In genomic region chr17:62614237-62614636, GRCm38 (mm10) we compare ENCODE assay signal across 16 mouse cellular contexts.
DNase-seq lines count a peak whose midpoint lies in the region; ATAC-seq lines count a peak whose summit lies in the region.
"Had no signal": no experiment of that assay in that cellular context is flagged by ENCODE, and none has a peak within 500 bp of the region (broad histone marks: within the 10 kb centered on the region; RNA-seq: fewer than 3 reads in every experiment).

No protein-coding gene starts in this region.

- no peak overlapping the region for H3K9ac ChIP-seq in heart, embryonic 14.5 days (ENCODE audit: low read length)
- H3K9ac ChIP-seq in forebrain, embryonic 14.5 days (ENCODE audit: low read length), result no peak overlapping the region
- H3K9ac ChIP-seq in midbrain, embryonic 15.5 days, result no peak overlapping the region
- H3K9ac ChIP-seq: liver, embryonic 14.5 days; neural tube, embryonic 12.5 days had no signal

- WGBS in heart, embryonic 14.5 days, result 42% methylated on average over 8 of the region's 8 CpGs
- WGBS in forebrain, embryonic 14.5 days, result 5% methylated on average over 8 of the region's 8 CpGs
- 15% methylated on average over 8 of the region's 8 CpGs for WGBS in midbrain, embryonic 15.5 days

- no peaks in the 10 kb centered on the region for H3K9me3 ChIP-seq in heart, embryonic 14.5 days (ENCODE audit: control insufficient read depth, low read length)
- no peaks in the 10 kb centered on the region for H3K9me3 ChIP-seq in forebrain, embryonic 14.5 days (replicated peaks; ENCODE audit: control insufficient read depth, low read length)
- H3K9me3 ChIP-seq in midbrain, embryonic 15.5 days, result no peaks in the 10 kb centered on the region
- H3K9me3 ChIP-seq: neural tube, embryonic 12.5 days had no signal

- no peak for DNase-seq in heart, postnatal 36 days
- peak; percentile 64 for DNase-seq in embryo, embryonic 10.5 days (ENCODE audit: low spot score)
- DNase-seq in forebrain, embryonic 14.5 days (ENCODE audit: low spot score), result peak; percentile 56
- no peak for DNase-seq in left cerebral cortex, adult 9 months (ENCODE audit: low spot score in 2 of 2)
- DNase-seq in adrenal gland, adult 18-20 months (ENCODE audit: low spot score in 2 of 2), result no peak
- DNase-seq in ovary, adult 18-20 months (ENCODE audit: low spot score), result no peak
- DNase-seq: heart, adult 2 months; kidney, postnatal 10 days; lung, postnatal 4 days; right cerebral cortex, adult 18-20 months; thymus, adult 2 months had no signal

- 0 out of 2 replicates have a peak, but pooled peaks cover 2% of the 10 kb centered on the region for H3K36me3 ChIP-seq in heart, embryonic 14.5 days (ENCODE audit: control insufficient read depth, insufficient read depth, low read length)
- H3K36me3 ChIP-seq in forebrain, embryonic 14.5 days (ENCODE audit: control insufficient read depth, insufficient read depth, low read length), result no peaks in the 10 kb centered on the region
- no peaks in the 10 kb centered on the region for H3K36me3 ChIP-seq in midbrain, embryonic 15.5 days (replicated peaks)
- H3K36me3 ChIP-seq: neural tube, embryonic 12.5 days had no signal

- intact Hi-C loops in heart, postnatal 36 days (cut with DNase I), result no loop called here

- H3K27me3 ChIP-seq in heart, embryonic 14.5 days (ENCODE audit: control insufficient read depth, insufficient read depth, low read length), result no peaks in the 10 kb centered on the region
- H3K27me3 ChIP-seq in forebrain, embryonic 14.5 days (replicated peaks; ENCODE audit: control insufficient read depth, insufficient read depth, low read length), result no peaks in the 10 kb centered on the region; the same call in 1 of the 2 replicates
- H3K27me3 ChIP-seq in midbrain, embryonic 15.5 days (replicated peaks), result no peaks in the 10 kb centered on the region
- H3K27me3 ChIP-seq: neural tube, embryonic 12.5 days had no signal

- ATAC-seq in heart, embryonic 14.5 days (ENCODE audit: insufficient number of reproducible peaks, insufficient read depth, low FRiP score, low read depth), result no peak
- ATAC-seq in forebrain, embryonic 14.5 days, result peak; percentile 70
- peak; percentile 69; the same call in 1 of the 2 replicates for ATAC-seq in midbrain, embryonic 15.5 days (replicated peaks)
- ATAC-seq: inflammation-experienced regulatory T-cells, adult 6 months had no signal

- H3K4me3 ChIP-seq in heart, embryonic 14.5 days (ENCODE audit: control insufficient read depth in 1 of 2, insufficient read depth in 1 of 2, low read depth in 1 of 2, low read length in 2 of 2), result no peak overlapping the region
- H3K4me3 ChIP-seq in forebrain, embryonic 14.5 days (ENCODE audit: low read depth, low read length), result no peak overlapping the region
- H3K4me3 ChIP-seq in midbrain, embryonic 15.5 days, result no peak overlapping the region
- H3K4me3 ChIP-seq: heart, adult 2 months; neural tube, embryonic 12.5 days had no signal

- H3K27ac ChIP-seq in heart, embryonic 14.5 days (replicated peaks in 1 of 2; ENCODE audit: control insufficient read depth in 1 of 2, insufficient read depth in 1 of 2, low read depth in 2 of 2, low read length in 2 of 2), result no peak overlapping the region
- no peak overlapping the region for H3K27ac ChIP-seq in forebrain, embryonic 14.5 days (ENCODE audit: low read depth, low read length)
- peak overlapping the region; percentile 23; the same call in 1 of the 2 replicates for H3K27ac ChIP-seq in midbrain, embryonic 15.5 days
- H3K27ac ChIP-seq: heart, adult 2 months; liver, embryonic 14.5 days; neural tube, embryonic 12.5 days had no signal

- peaks cover 3 to 21% of the 10 kb centered on the region in 2 experiments for H3K4me1 ChIP-seq in heart, embryonic 14.5 days (ENCODE audit: control insufficient read depth in 2 of 2, insufficient read depth in 2 of 2, low read length in 2 of 2)
- H3K4me1 ChIP-seq in forebrain, embryonic 14.5 days (ENCODE audit: control insufficient read depth, insufficient read depth, low read length), result peaks cover 17% of the 10 kb centered on the region
- H3K4me1 ChIP-seq in midbrain, embryonic 15.5 days, result peaks cover 16% of the 10 kb centered on the region
- H3K4me1 ChIP-seq: neural tube, embryonic 12.5 days had no signal

- peak overlapping the region; percentile 32; the same call in 1 of the 2 replicates for H3K4me2 ChIP-seq in heart, embryonic 14.5 days (ENCODE audit: low read length)
- H3K4me2 ChIP-seq in forebrain, embryonic 14.5 days (ENCODE audit: low read length), result peak overlapping the region; percentile 4; the same call in 1 of the 2 replicates
- H3K4me2 ChIP-seq in midbrain, embryonic 15.5 days, result peak overlapping the region; percentile 21
- H3K4me2 ChIP-seq: neural tube, embryonic 12.5 days had no signal

Comparison
In these comparisons a context has a peak if more than half of its experiments do, and no peak if none do; other contexts are left out.
1. DNase-seq: peak in embryo, embryonic 10.5 days (single experiment) and forebrain, embryonic 14.5 days (single experiment); none in heart, postnatal 36 days (0 of 2), left cerebral cortex, adult 9 months (0 of 2), adrenal gland, adult 18-20 months (0 of 2) and ovary, adult 18-20 months (single experiment).
2. Peak in every context shown above with its lines, with median percentiles within 50 percentile points of each other: H3K4me2 ChIP-seq.